Mouse (Mus musculus) liver, adult 2 months (tissue): ENCODE measurements around the gene Csf2.

Source experiments
- CTCF ChIP-seq: fragments of 200-500 bp; IDR thresholded peaks from 2 replicates; pipeline ENCODE4 v1.5.1; 2011; ENCODE audit warnings: low read depth, low read length, control low read depth
- POLR2A ChIP-seq: fragments of 200-500 bp; IDR thresholded peaks from 2 replicates; pipeline ENCODE4 v1.6.1; 2011; ENCODE audit warnings: low read length, control low read depth; ENCODE audit not compliant: insufficient read depth; ENCODE audit errors: extremely low read depth

GRCm38 (mm10) chr11:54236939-54237338, 12.5 kb downstream of the Csf2 start:
- TF ChIP-seq CTCF (no peak), POLR2A (no peak)
